Mouse (Mus musculus) spleen, postnatal 0 days (tissue): ENCODE data around the gene Pex5. TPM values are rescaled to one million over a fixed set of nuclear protein-coding genes. Genes with fewer than 3 reads are reported as not detected.

Source experiments
- polyA plus RNA-seq: library from polyadenylated mRNA; unstranded; fragments of >200 nt; fragmentation: Nextera tagmentation; extraction: Ambion mirVana; gene quantifications from 2 replicates; pipeline ENCODE4 v1.2.1, GENCODE M21; 2015

Gene Pex5
- polyA plus RNA-seq = 21.6 and 26.3 TPM in 2 replicates

DNA sequence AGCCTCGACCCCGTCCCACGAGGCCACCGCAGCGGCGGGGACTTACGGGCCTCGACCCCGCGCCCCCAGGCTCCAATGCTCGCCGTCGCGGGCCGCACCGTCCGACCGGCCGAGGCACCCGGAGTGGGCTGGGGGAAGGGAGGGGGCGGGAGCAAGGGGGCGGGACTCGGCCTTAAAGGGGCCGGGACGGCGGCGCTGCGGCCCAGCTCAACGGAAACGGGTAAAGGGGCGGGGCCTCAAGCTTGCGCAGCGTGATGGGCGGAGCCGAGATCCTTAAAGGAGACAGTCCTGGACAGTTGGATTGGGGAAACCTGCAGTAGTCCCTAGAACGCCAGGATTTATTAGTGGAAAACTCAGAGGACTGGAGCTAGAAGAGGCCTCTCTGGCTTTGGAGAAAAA lies at the start of gene Pex5:
Gene Pex5, minus strand, starts transcription at position 141 of the 399 bp plus-strand sequence.

Other genes with a start within 250 kb of the Pex5 start
- gene Vmn2r27, start 183.2 kb downstream of the Pex5 start, polyA plus RNA-seq = not detected in 2 replicates
- 1.5 and 2.6 TPM in 2 replicates for gene Cd163, start 110.4 kb downstream of the Pex5 start, polyA plus RNA-seq
- gene Clstn3, start 49.7 kb upstream of the Pex5 start, polyA plus RNA-seq = 4.2 and 4.4 TPM in 2 replicates
- 3.5 and 4.1 TPM in 2 replicates for gene C1rl, start 78.0 kb upstream of the Pex5 start, polyA plus RNA-seq
- 11.5 and 15.6 TPM in 2 replicates for gene C1ra, start 97.3 kb upstream of the Pex5 start, polyA plus RNA-seq
- 12.0 and 16.3 TPM in 2 replicates for gene C1s1, start 127.3 kb upstream of the Pex5 start, polyA plus RNA-seq
- not detected in 2 replicates for gene C1rb, start 155.2 kb upstream of the Pex5 start, polyA plus RNA-seq
- gene C1s2, start 221.0 kb upstream of the Pex5 start, polyA plus RNA-seq = 0.05 TPM in 1 of 2 replicates, not detected in the other
- gene Lpcat3, start 248.0 kb upstream of the Pex5 start, polyA plus RNA-seq = 47.7 and 54.4 TPM in 2 replicates